Mouse (Mus musculus) cerebellum, postnatal 36 days (tissue): ENCODE measurements around the gene Rad51b.

Experiments used
- DNase-seq, 2 experiments: peaks; one replicate each; pipeline ENCODE4 v3.0.0; 2021 to 2022; ENCODE audit warnings: mixed read lengths in 2 of 2

The Rad51b gene

GRCm38 (mm10) chr12:79850021-79850420 is 552.9 kb downstream of the Rad51b start:
- DNase-seq: no peak

GRCm38 (mm10) chr12:79851898-79852297 is 554.8 kb downstream of the Rad51b start:
- DNase-seq: no peak

DNA sequence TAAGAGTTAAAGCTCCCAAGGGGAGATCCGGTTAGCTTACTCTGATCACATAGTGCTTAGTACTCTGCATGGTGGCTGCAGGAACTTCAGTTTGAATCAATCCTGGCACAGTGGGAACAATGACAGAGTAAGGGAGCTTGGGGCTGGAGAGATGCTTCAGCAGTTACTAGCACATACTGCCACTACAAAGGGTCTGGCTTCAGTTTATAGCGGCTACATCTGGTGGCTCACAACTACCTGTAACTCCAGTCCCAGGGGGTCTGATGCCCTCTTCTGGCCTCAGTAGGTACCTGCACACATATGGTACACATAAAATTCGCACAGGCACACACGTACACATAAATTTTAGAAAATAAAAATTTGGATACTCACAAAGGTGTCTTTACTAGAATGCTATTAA is 555.5 kb downstream of the Rad51b start:
- DNase-seq: no peak

DNA sequence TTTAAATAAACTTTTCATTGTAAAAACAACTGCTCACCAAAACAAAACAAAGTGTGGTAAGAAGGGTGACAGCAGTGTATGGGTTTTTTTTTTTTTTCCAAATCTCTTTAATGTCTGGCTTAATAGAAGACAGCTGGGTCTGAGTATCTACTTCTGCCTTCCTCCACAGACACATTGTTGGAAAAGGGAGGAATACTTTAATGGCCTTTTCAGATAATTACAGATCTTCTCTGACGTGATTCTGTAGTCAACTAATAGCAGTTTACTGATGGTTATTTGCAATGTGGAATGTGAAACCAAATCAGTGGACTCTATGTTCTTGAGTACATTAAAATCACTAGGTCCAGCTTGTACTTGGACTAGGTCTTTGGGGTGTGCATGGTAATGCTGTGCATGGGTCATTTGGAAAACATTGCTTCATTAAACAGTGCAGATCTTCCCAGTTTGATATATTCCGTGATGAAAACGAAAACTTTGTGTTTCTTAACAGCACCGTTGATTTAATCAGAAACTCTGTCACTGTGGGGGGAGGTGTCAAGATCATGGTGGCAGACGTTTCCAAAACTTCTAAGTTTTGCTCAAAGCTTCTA is 556.9 kb downstream of the Rad51b start:
- no peak for DNase-seq

DNA sequence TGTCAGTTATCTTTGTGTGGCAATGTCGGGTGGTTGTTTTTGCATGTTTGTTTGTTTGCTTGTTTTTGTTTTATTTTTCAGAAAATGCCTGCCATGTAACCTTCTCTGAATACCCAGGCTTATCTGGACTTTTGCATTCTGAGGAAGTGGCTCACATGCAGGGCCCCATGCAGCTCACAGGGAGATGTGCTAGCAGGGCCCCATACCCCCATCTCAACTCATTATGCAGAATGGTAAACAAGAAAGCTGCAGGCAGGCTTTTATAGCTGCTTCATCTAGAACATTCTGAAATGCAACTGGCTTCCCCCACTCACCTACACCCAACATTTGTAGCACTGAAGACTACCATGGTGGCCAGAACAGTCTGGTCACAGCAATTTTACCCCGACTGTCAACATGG is 557.4 kb downstream of the Rad51b start:
- no peak for DNase-seq

DNA sequence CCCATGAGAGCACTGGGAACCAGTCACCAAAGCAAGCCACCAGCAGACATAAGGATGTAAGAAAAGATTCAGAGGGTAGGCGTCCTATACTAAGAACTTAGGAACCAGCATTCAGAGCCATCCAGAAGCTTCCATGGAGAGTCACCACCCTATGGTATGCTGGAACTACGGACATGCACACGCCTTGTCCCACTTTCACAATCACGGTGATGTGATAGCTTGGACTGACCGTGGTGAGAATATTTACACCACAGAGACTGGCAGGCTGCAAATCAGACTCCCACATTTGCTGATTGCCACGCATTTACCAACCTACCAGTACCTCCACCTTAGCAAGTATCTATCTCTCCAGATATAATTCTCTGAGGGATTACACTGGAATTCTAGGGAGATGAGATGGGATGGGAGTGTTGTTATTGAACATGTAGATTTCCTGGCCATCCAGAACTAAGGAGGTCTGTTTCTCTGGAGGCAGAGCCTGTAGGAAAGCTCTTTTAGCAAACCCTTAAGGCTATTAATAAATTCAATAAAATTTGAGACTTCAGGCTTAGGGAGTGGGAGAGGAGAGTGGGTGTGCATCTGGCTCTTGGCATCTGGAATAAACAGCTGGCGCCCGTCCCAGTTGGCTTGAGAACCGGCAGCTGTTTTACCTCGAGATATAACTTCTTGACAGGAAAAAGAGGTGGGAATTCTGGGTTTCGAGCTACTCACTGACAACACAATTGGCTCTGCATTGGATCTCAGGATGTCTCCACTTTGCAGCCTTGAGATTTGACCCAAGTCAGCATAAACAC is 559.2 kb downstream of the Rad51b start:
- no peak for DNase-seq

DNA sequence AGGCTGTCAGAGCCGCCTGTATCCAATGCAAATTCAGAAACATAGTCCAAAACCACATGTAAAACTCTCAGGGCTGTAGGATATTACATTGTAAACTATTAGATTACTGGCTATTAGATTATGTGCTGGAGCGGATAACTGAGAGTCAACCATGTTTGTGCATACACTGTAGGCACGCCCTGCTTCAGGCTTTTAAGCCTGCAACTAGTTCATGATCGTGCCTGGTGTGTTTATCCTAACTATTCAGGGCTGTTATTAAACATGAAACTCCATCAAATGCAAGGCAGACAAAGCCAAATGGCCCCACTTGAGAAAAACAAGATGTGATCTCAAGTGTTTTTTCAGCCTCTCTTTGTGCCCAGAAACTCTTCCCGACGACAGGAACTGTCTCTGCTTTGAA is 560.6 kb downstream of the Rad51b start:
- DNase-seq: no peak

- DNase-seq: no peak
Measured at GRCm38 (mm10) chr12:79858336-79858735, 561.3 kb downstream of the Rad51b start.

DNA sequence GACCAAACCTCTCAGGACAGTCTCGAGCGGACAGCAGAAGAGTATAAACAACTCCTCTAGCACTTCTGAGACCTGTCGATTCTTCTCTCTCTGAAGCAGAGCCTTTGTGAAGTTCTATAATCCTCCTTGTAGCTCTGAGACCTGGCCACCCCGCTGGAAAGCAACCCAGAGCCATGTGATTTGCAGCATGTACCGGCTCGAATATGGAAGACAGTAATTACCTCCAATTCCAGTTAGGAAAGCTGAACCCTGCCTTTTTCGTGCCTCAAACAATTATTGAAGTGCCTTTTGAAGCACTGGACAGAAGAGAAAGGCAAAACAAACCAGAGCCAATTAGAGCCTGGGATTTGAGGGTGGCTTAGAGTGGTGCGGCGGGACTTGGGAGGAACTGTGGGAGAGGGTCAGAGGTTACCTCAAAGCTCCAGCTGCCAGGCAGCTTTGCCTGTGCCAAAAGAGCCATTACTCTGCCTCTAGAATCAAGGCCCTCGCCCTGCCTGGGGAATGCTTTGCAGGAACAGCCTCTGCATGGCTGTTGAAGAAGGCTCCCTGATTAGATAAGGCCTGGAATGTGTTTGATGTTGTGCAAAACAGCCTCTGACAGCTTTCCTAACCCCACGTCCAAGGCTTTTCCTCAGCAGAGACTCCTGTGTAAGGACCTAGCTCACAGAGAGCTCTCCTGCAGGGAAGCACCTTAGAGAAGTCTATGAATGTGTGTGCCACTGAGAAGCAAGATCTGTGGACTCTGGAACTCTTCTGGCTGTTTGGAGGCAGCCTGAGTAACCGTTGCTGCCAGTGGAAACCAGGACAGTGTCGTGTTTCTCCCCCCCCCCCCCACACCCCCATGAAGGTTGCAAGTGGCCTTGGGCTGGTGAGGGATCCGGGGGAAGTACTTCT is 562.5 kb downstream of the Rad51b start:
- no peak for DNase-seq

- DNase-seq: no peak
Measured at GRCm38 (mm10) chr12:79860248-79860555, 563.1 kb downstream of the Rad51b start.
